Mouse (Mus musculus): ENCODE measurements around the gene Zdhhc21. TPM values are rescaled to one million over a fixed set of nuclear protein-coding genes. Genes with fewer than 3 reads are reported as not detected.

The Zdhhc21 gene
- total RNA-seq, 2 experiments from 2014 or later, result 63.4 to 64.4 TPM

DNA sequence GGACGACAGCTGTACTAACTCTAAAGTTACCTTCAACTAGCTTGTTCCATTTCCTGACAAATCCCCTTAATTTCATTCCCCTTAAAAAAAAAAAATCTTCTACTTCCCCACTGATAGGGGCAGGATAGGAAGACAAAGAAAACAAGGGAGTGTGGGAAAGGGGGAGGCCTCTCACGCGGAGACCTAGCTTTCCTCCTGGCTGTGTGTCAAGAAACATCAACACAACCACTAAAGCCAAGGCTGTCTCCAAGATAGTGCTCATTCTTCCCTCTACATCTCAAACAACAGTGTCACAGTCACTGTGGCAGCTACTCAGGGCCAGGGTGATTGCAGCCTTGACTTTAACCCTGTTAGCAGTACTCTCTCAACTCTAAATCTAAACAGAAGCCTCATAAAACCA, 808 bp upstream of the Zdhhc21 start:
- no peak for TF ChIP-seq CTCF (IDR thresholded peaks at IDR 0.05)
- no peak for DNase-seq (ENCODE audit: extremely low spot score in 1 of 2, low spot score in 2 of 2)
- Histone ChIP-seq H3K27ac (no peak overlapping the region), H3K4me3 (no peak overlapping the region)
- intact Hi-C loops (cut with DNase I), result no loop called here

DNA sequence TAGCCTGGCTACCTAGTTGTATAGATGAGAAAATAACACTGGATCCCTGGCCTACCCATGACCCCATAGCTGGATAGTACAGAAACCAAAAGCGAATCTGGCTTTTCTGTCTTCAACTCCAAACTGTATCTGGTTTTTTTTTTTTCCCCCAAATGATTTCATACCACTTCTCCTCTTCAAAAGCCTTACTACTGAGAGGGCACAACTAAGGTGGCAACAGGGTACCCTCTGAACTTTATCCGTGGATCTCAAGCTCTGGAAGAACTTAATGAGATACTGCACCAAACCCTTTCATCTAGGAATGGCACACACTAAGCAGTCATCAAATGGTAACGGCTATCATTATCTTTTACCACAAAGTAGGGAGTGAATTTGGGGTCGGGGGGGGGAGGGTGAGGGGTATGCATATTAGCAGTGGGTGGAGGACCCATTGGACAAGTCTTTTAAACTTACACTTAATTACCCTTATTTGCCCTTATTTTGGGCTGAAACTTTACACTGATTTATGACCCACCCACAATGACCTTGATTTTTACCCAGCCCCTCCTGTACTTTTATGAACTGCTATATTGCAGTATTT, 1.2 kb downstream of the Zdhhc21 start:
- peak overlapping the region; percentile 98 for H3K27ac ChIP-seq
- TF ChIP-seq CTCF (IDR thresholded peaks at IDR 0.05), result no peak
- H3K4me3 ChIP-seq, result peak overlapping the region; percentile 87
- intact Hi-C loops (cut with DNase I), result loop anchor here (5.0 kb wide), 3 partner anchors 59 to 324 kb away; no protein-coding TSS in a partner anchor
- DNase-seq (ENCODE audit: extremely low spot score in 1 of 2, low spot score in 2 of 2), result no peak

DNA sequence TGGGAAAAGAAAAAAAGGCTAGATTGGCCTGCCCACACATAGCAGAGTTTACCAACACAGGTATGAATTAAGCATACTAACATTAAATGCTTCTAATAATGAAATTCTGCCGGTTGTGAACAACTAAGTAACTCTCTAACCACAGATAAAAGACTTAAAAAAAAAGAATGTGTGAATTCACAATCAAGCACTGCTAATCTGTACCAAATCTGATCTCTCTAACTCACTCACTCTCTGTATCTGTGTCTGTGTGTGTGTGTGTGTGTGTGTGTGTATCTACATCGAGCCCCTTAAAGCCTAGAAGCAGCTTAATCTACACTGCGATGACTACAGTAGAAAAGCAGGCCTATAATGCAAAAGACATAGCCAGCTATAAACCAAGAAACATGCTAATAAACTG, 2.8 kb downstream of the Zdhhc21 start:
- Histone ChIP-seq H3K27ac (no peak overlapping the region), H3K4me3 (no peak overlapping the region)
- intact Hi-C loops (cut with DNase I), result loop anchor here (5.0 kb wide), 3 partner anchors 60 to 325 kb away; no protein-coding TSS in a partner anchor
- DNase-seq (ENCODE audit: extremely low spot score in 1 of 2, low spot score in 2 of 2), result no peak
- no peak for TF ChIP-seq CTCF (IDR thresholded peaks at IDR 0.05)

DNA sequence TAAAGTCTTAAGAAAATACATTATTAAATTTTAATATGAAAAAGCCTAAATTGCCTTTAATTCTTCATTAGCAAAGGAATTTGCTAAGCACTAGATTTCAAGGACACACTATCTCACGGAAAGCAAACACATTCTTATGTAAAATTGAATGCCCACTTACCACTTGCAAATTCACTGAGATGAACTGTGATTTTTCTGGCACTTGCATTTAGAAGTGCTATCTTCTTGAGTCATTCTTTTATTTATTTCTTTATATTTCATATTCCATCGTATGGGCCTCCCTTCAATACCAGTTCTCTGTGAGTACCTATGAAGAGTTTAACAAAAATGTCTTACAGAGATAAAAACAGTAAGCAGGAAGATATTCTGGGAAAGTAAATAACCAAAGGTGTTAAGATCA, 5.9 kb downstream of the Zdhhc21 start:
- no peak for TF ChIP-seq CTCF (IDR thresholded peaks at IDR 0.05)
- Histone ChIP-seq H3K27ac (no peak overlapping the region), H3K4me3 (no peak overlapping the region)
- intact Hi-C loops (cut with DNase I), result no loop called here
- DNase-seq (ENCODE audit: extremely low spot score in 1 of 2, low spot score in 2 of 2), result no peak

DNA sequence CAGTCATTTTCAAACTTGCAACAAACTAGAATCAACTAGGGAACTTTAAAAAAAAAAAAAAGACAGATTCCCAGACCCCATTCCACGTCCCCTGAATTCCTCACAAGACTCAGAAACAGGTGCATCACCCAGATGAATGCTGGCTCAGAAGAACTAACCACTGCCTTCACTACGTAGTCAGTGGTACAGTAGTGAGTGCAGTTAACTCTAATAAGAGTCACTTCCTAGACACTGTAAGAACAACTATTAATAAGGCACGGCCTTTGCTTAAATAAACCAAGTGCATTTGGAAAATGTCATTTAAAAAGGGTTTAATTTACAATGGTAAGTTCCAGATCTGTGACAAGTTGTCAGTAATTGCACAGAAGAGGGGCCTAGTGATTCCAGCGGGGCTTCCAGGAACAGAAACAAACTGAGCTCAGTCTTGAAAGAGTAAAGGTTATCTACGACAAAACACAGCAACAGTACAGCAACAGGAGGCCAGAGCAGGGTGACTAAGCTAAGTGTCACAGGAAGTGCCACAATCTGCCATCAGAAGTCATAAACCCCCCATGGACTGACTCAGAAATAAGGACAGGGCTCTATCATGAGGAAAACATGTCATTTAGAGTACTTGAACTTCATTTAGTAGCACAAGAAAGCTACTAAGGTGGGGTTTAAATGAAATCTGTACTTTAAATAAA, 11.1 kb downstream of the Zdhhc21 start:
- TF ChIP-seq CTCF (IDR thresholded peaks at IDR 0.05), result no peak
- no peak for DNase-seq (ENCODE audit: extremely low spot score in 1 of 2, low spot score in 2 of 2)
- intact Hi-C loops (cut with DNase I), result no loop called here
- no peak overlapping the region for H3K4me3 ChIP-seq
- no peak overlapping the region for H3K27ac ChIP-seq

DNA sequence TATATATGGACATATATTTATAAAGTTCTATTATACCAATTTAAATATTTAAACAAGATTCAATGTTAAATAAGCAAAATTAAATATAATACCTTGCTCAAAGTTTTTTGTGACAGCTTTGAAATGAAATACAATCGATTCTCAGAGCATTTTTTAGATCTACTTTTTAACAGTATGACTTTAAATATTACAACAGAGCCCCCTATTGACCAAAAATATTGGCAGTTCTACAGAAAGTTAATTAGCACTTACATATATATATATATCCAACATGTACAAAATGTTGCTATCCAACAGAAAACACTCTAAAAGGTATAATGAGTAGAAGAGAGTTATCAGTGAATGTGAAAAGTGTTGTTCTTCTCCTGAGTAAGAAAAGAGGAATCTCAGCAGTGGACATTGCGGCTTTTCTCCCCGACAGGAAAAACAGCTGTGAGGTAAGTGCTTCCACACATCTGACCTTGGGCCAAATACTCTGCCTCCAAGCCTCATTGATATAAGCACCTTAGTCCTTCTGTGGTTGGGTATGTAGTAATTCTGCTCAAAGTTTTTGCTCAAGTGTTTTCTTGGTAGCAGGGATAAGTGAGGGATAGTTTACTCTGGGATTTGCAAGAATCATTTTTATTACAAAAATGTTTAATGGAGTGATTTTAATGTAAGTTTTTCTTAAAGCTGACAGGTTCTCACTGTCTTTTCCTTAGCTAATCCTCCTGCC, 22.1 kb downstream of the Zdhhc21 start:
- no peak for DNase-seq (ENCODE audit: extremely low spot score in 1 of 2, low spot score in 2 of 2)
- intact Hi-C loops (cut with DNase I), result no loop called here
- TF ChIP-seq CTCF (IDR thresholded peaks at IDR 0.05), result peak; percentile 41
- H3K4me3 ChIP-seq, result no peak overlapping the region
- no peak overlapping the region for H3K27ac ChIP-seq

DNA sequence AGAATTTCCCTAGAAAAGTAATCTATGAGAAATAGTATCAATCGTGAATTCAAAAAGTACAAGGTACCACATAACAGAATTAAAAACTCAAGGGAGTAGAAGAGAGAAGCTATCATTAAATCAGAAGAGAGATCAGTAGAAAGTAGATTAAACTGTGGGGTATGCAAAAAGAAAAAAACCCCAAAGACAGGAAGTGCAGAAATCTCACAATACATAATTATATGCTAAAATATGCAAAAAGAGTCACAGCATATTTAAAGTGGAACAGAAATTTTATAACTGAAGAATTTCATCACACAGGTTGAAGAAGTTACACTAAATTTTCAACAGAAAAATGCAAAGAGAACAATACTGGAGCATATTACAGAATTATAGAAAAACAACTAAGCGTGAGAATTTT, 28.6 kb downstream of the Zdhhc21 start:
- no peak for TF ChIP-seq CTCF (IDR thresholded peaks at IDR 0.05)
- intact Hi-C loops (cut with DNase I), result no loop called here
- no peak overlapping the region for H3K27ac ChIP-seq
- H3K4me3 ChIP-seq, result no peak overlapping the region
- DNase-seq (ENCODE audit: extremely low spot score in 1 of 2, low spot score in 2 of 2), result no peak

DNA sequence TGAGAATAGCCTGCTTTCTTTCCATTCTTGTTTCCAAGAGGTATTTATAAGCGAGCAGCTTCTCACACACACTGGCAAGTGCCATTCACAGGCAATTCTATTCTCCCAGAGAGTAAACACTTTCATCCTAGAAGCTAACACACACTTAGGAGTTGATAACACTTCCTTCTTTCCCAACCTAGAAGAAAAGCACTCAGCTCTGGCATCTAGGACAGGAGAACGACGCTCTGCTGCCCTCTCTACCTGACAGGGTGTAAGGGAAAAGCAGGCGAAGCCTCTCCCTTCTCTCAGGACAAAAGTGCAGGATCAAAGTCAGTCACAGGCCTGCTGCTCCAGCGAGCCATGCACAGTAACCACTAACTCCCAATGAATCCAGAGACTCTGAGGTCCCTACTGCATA, 30.3 kb downstream of the Zdhhc21 start:
- intact Hi-C loops (cut with DNase I), result no loop called here
- no peak; the same call in 1 of the 2 replicates for TF ChIP-seq CTCF (IDR thresholded peaks at IDR 0.05)
- H3K4me3 ChIP-seq, result no peak overlapping the region

DNA sequence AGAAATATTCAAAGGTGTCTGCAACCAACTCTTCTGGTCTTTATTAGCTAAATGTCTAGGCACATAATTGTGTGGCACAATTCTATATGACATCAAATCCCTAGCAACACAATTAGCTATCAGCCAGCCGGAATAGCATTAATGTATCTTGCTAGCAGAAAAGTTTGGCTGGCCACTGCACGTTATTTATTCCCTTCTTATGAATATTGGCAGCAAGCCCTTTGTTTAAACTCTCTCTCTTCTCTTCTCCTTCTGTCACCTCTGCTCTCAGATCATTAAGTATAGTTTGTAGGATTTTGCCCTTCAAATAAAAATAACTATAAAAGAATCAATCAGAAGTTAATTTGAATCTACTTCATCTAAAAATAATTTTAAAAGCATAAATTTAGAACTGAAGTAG, 32.8 kb downstream of the Zdhhc21 start:
- no peak for TF ChIP-seq CTCF (IDR thresholded peaks at IDR 0.05)
- Histone ChIP-seq H3K4me3 (no peak overlapping the region), H3K27ac (no peak overlapping the region)
- no peak for DNase-seq (ENCODE audit: extremely low spot score in 1 of 2, low spot score in 2 of 2)
- intact Hi-C loops (cut with DNase I), result no loop called here

More for the DNA sequence above, 30.3 kb downstream of the Zdhhc21 start:
- no peak overlapping the region for H3K27ac ChIP-seq
- no peak for DNase-seq (ENCODE audit: extremely low spot score in 1 of 2, low spot score in 2 of 2)

DNA sequence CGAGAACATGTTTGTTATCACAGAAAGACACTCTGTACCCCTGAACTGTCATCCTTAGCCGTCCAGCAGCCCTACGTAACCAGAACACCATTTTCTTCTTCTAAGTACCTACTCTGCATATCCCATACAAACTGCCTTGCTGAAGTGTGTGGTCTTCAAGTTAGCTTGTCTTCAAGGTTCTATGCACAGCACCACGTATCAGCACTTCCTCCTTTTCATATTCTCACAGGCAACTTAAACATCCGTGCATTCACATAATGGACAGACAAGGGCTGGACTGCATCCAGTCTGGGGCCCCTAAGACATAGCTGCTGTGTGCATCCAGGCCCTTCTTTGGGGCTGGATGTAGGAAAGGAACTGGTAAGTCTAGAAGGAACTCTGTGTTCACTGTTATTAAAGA, 41.9 kb downstream of the Zdhhc21 start:
- intact Hi-C loops (cut with DNase I), result no loop called here
- no peak for DNase-seq (ENCODE audit: extremely low spot score in 1 of 2, low spot score in 2 of 2)
- no peak for TF ChIP-seq CTCF (IDR thresholded peaks at IDR 0.05)

DNA sequence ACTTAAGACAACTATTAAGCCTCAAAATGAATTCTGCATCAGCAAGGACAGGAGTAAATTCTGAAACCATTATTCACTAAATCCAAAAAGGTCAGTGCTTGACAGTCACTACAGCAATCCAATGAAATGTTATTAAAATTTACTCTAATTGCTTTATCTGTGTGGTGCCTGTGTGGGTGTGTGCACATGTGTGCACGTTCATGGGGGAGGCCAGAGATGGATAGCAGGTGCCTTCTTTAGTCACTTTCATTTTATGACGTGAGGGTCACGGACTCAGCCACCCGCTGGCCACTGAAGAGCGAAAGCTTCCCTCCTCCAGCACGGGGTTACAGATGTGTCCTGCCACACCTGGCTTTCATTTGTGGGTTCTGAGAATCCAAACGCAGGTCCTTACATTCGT, 43.4 kb downstream of the Zdhhc21 start:
- no peak for TF ChIP-seq CTCF (IDR thresholded peaks at IDR 0.05)
- no peak for DNase-seq (ENCODE audit: extremely low spot score in 1 of 2, low spot score in 2 of 2)
- Histone ChIP-seq H3K27ac (no peak overlapping the region), H3K4me3 (no peak overlapping the region)
- intact Hi-C loops (cut with DNase I), result no loop called here

More for the DNA sequence above, 41.9 kb downstream of the Zdhhc21 start:
- Histone ChIP-seq H3K4me3 (no peak overlapping the region), H3K27ac (no peak overlapping the region)

DNA sequence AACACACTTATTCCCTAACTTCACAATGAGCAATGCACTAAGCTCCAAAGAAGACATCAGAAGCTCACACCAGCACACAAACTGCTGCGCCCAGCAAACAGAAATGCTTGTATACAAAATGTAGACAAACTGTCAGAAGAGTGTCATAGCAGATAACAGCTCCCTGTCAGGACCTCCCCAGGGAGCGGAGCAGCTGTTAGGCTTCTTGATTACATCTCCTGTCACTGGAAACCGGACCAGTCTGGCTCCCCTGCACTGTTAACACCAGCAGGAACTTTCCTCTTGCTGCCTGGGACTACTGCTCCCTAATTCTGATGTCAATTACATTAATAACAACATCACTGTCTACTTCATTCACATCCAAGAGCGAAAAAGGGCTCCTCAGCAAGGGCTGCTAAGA, 44.5 kb downstream of the Zdhhc21 start:
- no peak for DNase-seq (ENCODE audit: extremely low spot score in 1 of 2, low spot score in 2 of 2)
- intact Hi-C loops (cut with DNase I), result no loop called here
- TF ChIP-seq CTCF (IDR thresholded peaks at IDR 0.05), result no peak
- Histone ChIP-seq H3K4me3 (no peak overlapping the region), H3K27ac (no peak overlapping the region)

Data from left cerebral cortex, adult 2 months (tissue).